Mouse (Mus musculus): ENCODE results near the gene Nccrp1.
"Not testable (repeated sequence)": the region's sequence is repeated elsewhere in the genome, so short reads cannot be mapped to it uniquely, and the experiment has no call there.

The Nccrp1 gene

DNA sequence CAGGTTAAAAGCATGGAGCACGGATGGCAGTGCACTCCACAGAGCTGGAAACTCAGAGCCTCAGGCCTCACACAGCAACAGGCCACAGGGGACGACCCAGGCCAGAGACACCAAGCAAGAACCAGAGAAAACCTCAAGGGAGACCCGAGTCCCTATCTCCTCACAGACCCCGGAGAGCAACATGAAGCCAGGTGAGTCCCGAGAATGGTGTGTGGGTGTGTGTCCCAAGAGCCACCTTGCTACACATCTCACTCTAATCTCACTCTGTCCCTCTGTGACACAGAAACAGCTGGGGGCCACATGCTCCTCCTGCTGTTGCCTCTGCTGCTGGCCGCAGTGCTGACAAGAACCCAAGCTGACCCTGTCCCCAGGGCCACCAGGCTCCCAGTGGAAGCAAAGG lies 24.5 kb downstream of the Nccrp1 start, which contains the start of gene Ifnl3:
Gene Ifnl3, plus strand, starts transcription at position 301 of the 400 bp plus-strand sequence.
- not testable (repeated sequence) for DNase-seq (ENCODE audit: low spot score in 2 of 2)

DNA sequence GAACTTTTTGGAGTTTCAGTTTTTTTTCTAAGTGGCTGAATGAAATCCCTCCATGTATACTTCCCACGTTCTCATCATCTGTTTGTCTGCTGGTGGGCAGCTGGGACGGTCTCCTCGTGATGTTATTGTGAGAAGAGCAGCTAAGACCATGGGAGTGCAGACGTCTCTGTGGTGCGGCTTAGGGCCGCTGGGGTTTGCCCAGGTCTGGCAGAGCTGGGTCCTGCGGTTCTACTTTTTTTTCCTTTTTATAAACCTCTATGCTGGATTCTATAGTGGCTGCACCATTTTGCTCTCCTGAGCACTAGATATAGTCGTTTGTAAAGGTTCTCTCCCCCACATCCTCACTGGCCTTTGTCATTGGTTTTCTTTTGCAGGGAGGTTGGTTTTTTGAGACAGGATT lies 35.6 kb downstream of the Nccrp1 start:
- DNase-seq (ENCODE audit: low spot score in 2 of 2): no peak

DNA sequence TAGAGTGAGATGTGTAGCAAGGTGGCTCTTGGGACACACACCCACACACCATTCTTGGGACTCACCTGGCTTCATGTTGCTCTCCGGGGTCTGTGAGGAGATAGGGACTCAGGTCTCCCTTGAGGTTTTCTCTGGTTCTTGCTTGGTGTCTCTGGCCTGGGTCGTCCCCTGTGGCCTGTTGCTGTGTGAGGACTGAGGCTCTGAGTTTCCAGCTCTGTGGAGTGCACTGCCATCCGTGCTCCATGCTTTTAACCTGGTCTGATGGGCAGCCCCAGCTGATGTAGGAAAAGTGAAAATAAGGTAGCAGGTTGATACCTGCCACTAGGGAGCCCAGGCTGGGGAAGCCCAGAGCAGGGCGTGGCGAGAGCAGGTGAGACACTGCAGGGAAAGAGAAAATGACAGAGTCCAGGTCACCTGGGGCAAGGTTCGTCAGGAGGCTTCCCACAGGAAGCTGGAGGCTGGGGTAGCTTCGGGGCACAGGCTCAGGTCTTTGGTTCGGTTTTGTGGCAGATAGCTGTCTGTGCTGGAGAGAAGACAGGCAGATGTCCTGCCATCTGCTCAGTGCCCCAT lies 36.6 kb downstream of the Nccrp1 start, which contains the start of gene Ifnl2:
Gene Ifnl2, minus strand, starts transcription at position 51 of the 570 bp plus-strand sequence.
- DNase-seq (ENCODE audit: low spot score in 2 of 2): not testable (repeated sequence)

DNA sequence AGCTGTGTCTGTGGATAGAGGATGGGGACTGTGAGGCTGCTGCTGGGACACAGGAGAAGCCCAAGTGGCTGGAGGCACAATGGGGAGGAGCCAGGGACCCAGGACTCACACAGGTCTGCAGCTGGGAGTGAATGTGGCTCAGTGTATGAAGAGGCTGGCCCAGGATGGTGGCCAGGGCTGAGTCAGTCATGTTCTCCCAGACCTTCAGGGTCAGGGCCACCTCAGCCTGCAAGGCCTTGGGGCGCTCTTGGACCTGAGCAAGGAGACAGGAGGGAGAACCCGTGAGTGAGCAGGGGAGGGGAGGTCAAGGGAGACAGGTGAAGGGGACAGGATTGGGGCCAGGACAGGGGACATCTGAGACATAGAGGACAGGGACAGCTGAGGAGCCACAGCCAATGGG lies 37.9 kb downstream of the Nccrp1 start:
- DNase-seq (ENCODE audit: low spot score in 2 of 2): not testable (repeated sequence)

DNA sequence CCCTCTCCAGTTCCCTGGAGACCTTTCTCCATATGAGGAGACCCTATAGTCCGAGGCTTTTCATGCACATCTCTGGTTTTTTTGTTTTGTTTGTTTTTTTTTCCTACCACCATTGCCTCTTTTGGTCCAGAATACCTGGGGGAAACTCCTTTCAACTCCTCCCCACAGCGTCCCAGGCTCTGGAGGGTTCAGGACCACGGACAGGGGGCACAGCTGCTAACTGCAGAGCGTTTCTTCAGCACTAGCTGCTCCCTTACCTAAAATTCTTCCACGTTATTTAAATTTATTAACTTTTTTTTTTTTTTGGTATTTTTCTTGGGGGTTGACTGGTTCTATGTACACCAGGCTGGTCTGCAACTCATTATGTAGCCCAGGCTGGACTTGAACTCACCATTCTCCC lies 41.5 kb downstream of the Nccrp1 start:
- no peak for DNase-seq (ENCODE audit: low spot score in 2 of 2)

DNA sequence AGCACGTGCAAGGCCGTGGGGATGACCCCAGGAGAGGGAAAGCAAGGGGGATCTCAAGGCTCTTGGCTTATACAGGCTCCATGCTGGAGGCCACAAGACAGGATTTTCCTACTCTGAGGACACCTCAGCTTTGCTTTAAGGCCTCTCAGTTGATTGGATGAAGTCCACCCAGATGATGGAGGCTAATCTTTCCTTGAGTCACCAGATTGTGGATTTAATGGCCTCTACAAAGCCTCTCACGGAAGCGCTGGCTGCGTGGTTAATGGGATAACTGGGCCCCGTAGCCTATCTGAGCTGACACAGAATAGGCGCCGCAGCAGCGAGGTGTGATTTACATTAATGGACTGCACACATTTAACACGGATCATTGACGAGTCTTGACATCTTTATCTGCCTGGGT lies 51.6 kb downstream of the Nccrp1 start:
- no peak for DNase-seq (ENCODE audit: low spot score in 2 of 2)

All from thymus, postnatal 10 days (tissue).